Mouse (Mus musculus) embryonic facial prominence, embryonic 13.5 days (tissue): ENCODE results near the gene Slc19a2. TPM values are rescaled to one million over a fixed set of nuclear protein-coding genes. Genes with fewer than 3 reads are reported as not detected.

Experiments used
- ATAC-seq: fragments of 200-750 bp; cut with Nextera tagmentation; 2 replicates; pipeline ENCODE4 v1.8.0; 2017; ENCODE audit warnings: low read depth; ENCODE audit not compliant: insufficient number of reproducible peaks, insufficient read depth, low FRiP score, low TSS enrichment
- H3K27ac ChIP-seq: fragments of 300-500 bp; sonication (generic); 2 replicates; pipeline ENCODE4 v1.5.1; 2015; ENCODE audit warnings: moderate library complexity, mild to moderate bottlenecking, inconsistent platforms
- H3K27me3 ChIP-seq: fragments of 300-500 bp; sonication (generic); 2 replicates; pipeline ENCODE4 v1.6.1; 2015; ENCODE audit warnings: mild to moderate bottlenecking, inconsistent platforms
- H3K36me3 ChIP-seq: fragments of 300-500 bp; sonication (generic); 2 replicates; pipeline ENCODE4 v1.6.1; 2015; ENCODE audit warnings: mild to moderate bottlenecking, inconsistent platforms
- H3K4me1 ChIP-seq: fragments of 300-500 bp; sonication (generic); 2 replicates; pipeline ENCODE4 v1.6.1; 2015; ENCODE audit warnings: inconsistent platforms
- H3K4me2 ChIP-seq: fragments of 300-500 bp; sonication (generic); 2 replicates; pipeline ENCODE4 v1.6.1; 2015; ENCODE audit warnings: moderate library complexity, mild to moderate bottlenecking, inconsistent platforms
- H3K4me3 ChIP-seq: fragments of 300-500 bp; sonication (generic); 2 replicates; pipeline ENCODE4 v1.5.1; 2015; ENCODE audit warnings: mild to moderate bottlenecking, inconsistent platforms
- H3K9ac ChIP-seq: fragments of 300-500 bp; sonication (generic); 2 replicates; pipeline ENCODE4 v1.6.1; 2015; ENCODE audit warnings: mild to moderate bottlenecking, inconsistent platforms
- H3K9me3 ChIP-seq: fragments of 300-500 bp; sonication (generic); 2 replicates; pipeline ENCODE4 v1.6.1; 2016; ENCODE audit warnings: inconsistent platforms
- WGBS: fragments of 180-500 bp; shearing (Covaris S2); methylation state at CpG from one replicate; pipeline ENCODE4 v1.1.7; 2015; ENCODE audit warnings: mixed read lengths; 5-methylcytosine and 5-hydroxymethylcytosine counted together
- polyA plus RNA-seq: library from polyadenylated mRNA; unstranded; fragments of >200 nt; fragmentation: Nextera tagmentation; extraction: Ambion mirVana; gene quantifications from 2 replicates; pipeline ENCODE4 v1.2.1, GENCODE M21; 2015

The Slc19a2 gene
- polyA plus RNA-seq = 6.7 and 6.8 TPM in 2 replicates

DNA sequence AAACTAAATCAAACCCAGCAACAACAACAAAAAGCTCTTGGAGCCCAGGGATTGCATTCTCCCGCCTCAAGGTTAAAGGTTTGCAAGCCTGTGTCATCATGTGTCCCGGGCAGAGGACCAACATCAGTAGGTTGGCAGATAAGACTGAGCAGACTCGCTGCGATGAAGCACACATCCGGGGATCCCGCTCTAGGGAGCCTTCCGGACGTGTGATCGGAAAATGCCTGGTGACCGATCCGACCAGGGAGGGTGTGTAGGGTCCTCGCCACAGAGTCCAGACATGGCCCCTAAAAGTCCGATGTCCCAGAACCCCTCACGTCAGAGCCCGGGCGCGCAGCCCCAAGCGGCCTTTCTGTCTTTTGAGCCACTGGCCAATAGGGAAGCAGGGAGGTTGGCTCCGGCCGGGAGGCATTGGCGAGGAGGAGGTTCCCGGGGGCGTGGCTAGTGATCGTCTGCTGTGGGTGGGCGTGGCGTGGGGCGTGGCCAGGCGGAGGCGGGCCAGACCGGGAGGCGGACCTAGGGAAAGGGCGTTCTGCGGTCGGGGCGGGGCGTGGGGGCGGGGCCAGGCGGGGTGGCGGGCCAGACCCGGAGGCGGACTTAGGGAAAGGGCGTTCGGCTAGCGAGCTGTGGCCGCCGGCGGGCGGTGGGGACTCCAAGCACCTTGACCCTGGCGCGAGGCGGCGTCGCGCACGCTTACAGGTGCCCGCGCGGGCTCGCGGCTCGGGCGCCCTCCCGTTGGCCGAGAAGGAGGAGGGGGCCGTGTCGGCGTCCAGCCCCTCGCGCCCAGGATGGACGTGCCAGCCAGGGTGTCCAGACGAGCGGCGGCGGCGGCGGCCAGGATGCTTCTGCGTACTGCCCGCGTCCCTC, at the start of gene Slc19a2:
Gene Slc19a2, plus strand, starts transcription at position 582 of the 867 bp plus-strand sequence.
- ATAC-seq = peak; percentile 90
- Histone ChIP-seq H3K9me3 (no peaks in the 10 kb centered on the region), H3K4me2 (peak within 1 kb of the TSS; percentile 78), H3K9ac (peak within 1 kb of the TSS; percentile 78), H3K4me1 (peaks cover 28% of the 10 kb centered on the region), H3K27ac (peak within 1 kb of the TSS; percentile 51; the same call in 1 of the 2 replicates), H3K27me3 (peaks cover 4% of the 10 kb centered on the region; the same call in 1 of the 2 replicates), H3K4me3 (peak within 1 kb of the TSS; percentile 81), H3K36me3 (no peaks in the 10 kb centered on the region)
- under 1% methylated on average over 68 of the region's 79 CpGs for WGBS

DNA sequence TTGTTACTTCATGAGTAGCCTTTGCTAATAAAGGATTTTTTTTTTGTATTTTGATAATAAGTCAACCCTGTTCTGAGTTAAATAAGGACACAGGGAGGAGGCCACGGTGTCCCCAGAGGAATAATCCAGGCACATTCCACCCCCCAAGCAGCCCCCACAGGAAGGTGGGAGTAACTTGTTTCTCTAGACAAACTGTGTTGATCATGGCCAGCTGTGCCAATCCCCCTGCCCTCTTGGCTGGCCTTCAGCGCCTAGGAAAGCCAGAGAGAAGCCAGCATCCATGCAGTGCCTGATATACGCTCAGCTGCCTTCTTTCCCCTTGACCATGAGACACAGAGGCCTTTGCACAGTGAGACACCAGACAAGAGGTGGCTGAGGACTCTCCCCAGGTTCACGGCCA, 49.3 kb upstream of the Slc19a2 start:
- Histone ChIP-seq H3K4me3 (no peak overlapping the region), H3K27ac (no peak overlapping the region), H3K9ac (no peak overlapping the region), H3K36me3 (no peaks in the 10 kb centered on the region), H3K4me2 (no peak overlapping the region), H3K9me3 (no peaks in the 10 kb centered on the region), H3K27me3 (no peaks in the 10 kb centered on the region), H3K4me1 (no peaks in the 10 kb centered on the region)
- WGBS = 80% methylated on average over 4 of the region's 4 CpGs
- ATAC-seq = no peak

DNA sequence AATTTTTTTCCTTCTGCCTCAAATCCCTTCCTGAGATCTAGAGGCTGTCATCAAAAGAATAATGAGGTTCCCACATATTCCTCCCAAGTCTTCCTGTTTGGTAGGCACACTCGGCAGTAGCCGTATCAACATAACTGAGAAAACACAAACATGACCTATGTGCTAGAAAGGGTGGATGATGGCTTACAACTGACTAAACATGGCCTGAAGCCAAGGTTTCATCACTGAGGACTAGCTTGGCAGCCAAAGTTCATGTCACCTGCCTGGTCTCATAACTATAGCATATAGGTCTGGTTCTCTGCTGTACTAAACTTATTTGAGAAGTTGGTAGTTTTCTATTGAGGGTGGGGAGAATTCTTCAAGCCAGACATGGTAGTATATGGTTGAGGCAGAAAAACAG, 40.4 kb upstream of the Slc19a2 start:
- no peak overlapping the region for H3K4me2 ChIP-seq
- no peaks in the 10 kb centered on the region for H3K27me3 ChIP-seq
- WGBS = 80% methylated on average over 2 of the region's 2 CpGs

DNA sequence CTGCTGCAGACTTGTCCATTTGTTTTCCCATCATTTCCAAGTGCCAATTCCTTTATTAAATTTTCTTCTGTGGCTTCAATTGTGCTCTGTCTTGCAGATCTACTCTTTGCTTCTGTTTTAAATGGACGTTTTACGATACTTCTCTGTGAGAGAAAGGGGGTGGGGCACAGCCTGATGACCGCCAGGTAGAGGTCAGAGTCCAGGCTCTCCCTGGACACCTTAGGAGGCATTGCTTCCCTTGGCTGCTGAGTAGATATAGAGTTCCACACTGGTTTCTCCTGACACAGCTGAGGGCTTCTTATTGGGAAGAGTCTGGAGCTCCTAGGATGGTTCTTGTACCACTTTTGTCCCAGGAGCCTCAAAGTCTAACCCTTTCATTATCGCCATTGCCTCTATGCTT, 37.9 kb upstream of the Slc19a2 start:
- Histone ChIP-seq H3K27me3 (no peaks in the 10 kb centered on the region), H3K4me2 (no peak overlapping the region), H3K27ac (no peak overlapping the region), H3K36me3 (no peaks in the 10 kb centered on the region), H3K9ac (no peak overlapping the region), H3K4me1 (no peaks in the 10 kb centered on the region), H3K9me3 (no peaks in the 10 kb centered on the region), H3K4me3 (no peak overlapping the region)
- 85% methylated on average over 4 of the region's 4 CpGs for WGBS
- no peak for ATAC-seq

More for the DNA sequence above, 40.4 kb upstream of the Slc19a2 start:
- ATAC-seq = no peak
- Histone ChIP-seq H3K4me1 (no peaks in the 10 kb centered on the region), H3K4me3 (no peak overlapping the region), H3K9me3 (no peaks in the 10 kb centered on the region), H3K9ac (no peak overlapping the region), H3K36me3 (no peaks in the 10 kb centered on the region), H3K27ac (no peak overlapping the region)

DNA sequence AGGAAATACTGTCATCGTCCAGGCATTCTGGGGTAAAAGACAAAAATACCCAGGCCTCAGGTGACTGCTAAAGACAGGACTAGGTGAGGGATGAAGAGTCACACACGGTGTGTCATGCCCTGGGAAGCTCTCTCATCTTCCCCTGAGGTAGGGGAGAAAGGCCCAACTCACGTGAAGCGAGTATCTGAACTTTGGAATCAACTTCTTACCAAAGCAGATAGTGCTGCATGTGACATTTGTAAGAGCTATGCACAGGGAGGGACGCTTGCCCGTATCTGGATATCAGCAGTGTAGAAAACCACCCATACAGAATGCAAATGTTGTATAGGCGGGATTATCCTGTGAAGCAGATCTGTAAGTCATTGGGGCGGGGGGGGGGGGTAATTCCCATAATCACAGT, 36.2 kb upstream of the Slc19a2 start:
- ATAC-seq = no peak
- Histone ChIP-seq H3K4me2 (no peak overlapping the region), H3K36me3 (no peaks in the 10 kb centered on the region), H3K9me3 (no peaks in the 10 kb centered on the region), H3K27me3 (no peaks in the 10 kb centered on the region), H3K4me3 (no peak overlapping the region), H3K9ac (no peak overlapping the region), H3K27ac (no peak overlapping the region), H3K4me1 (peaks cover 4% of the 10 kb centered on the region)
- 82% methylated on average over 8 of the region's 8 CpGs for WGBS

DNA sequence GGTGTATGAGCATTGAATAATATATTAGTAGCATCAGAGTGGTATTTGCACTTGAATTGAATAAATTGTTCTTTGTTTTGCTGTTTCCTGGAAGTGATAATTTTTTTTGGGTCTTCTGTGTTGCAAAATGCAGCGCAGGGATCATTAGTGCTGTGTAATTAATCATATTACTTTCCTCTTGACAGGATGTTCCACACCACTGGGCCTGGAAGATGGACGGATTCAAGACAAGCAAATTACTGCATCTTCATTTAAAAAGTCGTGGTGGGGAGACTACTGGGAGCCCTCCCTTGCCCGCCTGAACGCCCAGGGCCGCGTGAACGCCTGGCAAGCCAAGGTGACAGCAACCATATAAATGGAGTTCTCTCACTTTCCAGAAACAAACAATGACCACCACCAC, 34.7 kb upstream of the Slc19a2 start:
- H3K9ac ChIP-seq = no peak overlapping the region
- no peak overlapping the region for H3K27ac ChIP-seq
- no peak overlapping the region for H3K4me2 ChIP-seq
- no peak for ATAC-seq
- H3K36me3 ChIP-seq = no peaks in the 10 kb centered on the region
- H3K4me3 ChIP-seq = no peak overlapping the region
- WGBS = 75% methylated on average over 8 of the region's 8 CpGs
- H3K9me3 ChIP-seq = no peaks in the 10 kb centered on the region
- no peaks in the 10 kb centered on the region for H3K27me3 ChIP-seq
- peaks cover 10% of the 10 kb centered on the region for H3K4me1 ChIP-seq

DNA sequence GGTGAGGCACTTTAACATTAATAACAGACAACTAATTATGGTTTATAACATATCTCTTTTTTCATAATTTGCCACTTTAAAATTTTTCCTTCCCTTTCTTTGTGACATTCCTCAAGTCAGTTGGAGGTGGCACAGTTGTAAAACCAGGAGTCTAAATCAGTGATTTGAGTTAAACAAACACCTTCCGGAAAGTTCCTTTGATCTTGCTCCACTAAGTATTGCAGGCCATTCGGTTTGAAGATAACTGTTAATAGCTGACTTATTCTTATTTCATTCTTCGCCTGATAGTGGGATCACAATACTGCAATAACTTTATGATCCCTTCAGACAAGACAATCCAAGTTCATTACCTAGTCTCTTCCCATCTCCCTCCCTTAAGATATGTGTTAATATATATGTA, 33.7 kb upstream of the Slc19a2 start:
- Histone ChIP-seq H3K4me1 (peaks cover 10% of the 10 kb centered on the region), H3K36me3 (no peaks in the 10 kb centered on the region), H3K4me2 (no peak overlapping the region), H3K4me3 (no peak overlapping the region), H3K9ac (no peak overlapping the region), H3K27ac (no peak overlapping the region), H3K27me3 (no peaks in the 10 kb centered on the region), H3K9me3 (no peaks in the 10 kb centered on the region)
- no peak for ATAC-seq
- 81% methylated on average over 3 of the region's 3 CpGs for WGBS

DNA sequence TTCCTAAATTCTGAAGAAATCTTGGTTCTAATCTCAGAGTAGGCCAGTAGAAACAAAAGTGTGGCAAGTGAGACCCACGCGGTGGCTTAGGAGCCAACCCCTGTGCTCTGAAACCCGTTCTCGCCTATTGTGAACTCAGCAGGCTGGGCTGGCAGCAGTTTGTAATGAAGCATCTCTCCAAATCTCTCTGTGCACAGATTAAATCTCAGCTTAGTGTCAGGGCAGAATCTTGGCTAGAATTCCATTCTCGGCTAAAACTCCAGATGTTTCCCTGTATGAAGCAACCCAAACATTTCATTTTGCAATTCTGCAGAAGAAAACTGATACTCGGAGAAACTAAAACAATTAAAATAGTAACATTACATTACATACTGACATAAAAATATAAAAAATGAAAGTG, 33.3 kb upstream of the Slc19a2 start:
- no peaks in the 10 kb centered on the region for H3K27me3 ChIP-seq
- no peak overlapping the region for H3K4me2 ChIP-seq
- no peak for ATAC-seq
- H3K9me3 ChIP-seq = no peaks in the 10 kb centered on the region
- H3K4me1 ChIP-seq = peaks cover 10% of the 10 kb centered on the region
- WGBS = 48% methylated on average over 6 of the region's 6 CpGs
- no peak overlapping the region for H3K4me3 ChIP-seq
- H3K27ac ChIP-seq = no peak overlapping the region
- no peaks in the 10 kb centered on the region for H3K36me3 ChIP-seq
- H3K9ac ChIP-seq = no peak overlapping the region

DNA sequence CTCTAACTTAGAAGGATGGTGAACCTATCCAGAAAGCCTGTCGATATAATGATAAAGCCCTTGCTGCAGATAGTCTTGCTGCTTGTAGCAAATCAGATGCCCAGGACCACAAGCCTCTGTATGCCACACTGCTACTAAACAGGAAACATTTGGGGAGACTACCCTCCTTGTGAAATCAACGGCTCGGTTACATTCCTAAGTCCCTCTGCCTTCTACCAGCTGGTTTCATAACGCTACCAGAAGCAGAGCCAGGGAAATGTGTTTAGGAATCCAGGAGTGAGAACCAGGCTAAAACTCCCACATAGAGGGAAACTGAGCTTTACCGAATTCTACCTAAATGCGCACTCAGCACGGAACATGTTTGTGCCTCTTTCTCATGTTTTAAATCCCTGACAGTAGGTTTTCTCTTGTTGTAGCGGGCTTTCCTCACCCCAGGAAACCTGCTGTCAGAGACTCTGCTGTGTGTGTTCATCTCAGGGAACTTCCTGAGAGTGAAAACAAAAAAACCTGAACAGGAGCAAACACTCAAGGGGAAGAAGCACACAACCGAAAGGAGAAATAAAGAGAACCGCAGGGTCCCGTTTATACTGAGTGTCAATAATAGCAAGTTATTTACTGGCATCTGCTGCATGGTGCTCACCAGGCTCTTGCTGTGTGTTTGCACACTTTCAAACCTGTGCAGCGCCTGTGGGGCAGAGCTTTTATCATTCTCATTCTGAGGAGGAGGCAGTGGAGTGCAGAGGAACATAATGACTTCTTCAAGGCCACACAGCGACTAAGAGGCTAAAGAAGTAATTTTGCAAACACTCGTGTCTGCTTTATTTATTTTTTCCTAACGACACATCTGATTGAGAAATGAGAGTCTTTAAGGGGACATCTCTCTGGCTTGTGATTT, 30.8 kb upstream of the Slc19a2 start:
- peaks cover 1% of the 10 kb centered on the region; the same call in 1 of the 2 replicates for H3K27me3 ChIP-seq
- no peak for ATAC-seq
- WGBS = 44% methylated on average over 15 of the region's 15 CpGs
- H3K4me1 ChIP-seq = peaks cover 10% of the 10 kb centered on the region
- no peak overlapping the region for H3K27ac ChIP-seq
- peak overlapping the region; percentile 30 for H3K4me2 ChIP-seq
- no peak overlapping the region for H3K9ac ChIP-seq
- no peaks in the 10 kb centered on the region for H3K9me3 ChIP-seq
- no peak overlapping the region for H3K4me3 ChIP-seq
- H3K36me3 ChIP-seq = no peaks in the 10 kb centered on the region

DNA sequence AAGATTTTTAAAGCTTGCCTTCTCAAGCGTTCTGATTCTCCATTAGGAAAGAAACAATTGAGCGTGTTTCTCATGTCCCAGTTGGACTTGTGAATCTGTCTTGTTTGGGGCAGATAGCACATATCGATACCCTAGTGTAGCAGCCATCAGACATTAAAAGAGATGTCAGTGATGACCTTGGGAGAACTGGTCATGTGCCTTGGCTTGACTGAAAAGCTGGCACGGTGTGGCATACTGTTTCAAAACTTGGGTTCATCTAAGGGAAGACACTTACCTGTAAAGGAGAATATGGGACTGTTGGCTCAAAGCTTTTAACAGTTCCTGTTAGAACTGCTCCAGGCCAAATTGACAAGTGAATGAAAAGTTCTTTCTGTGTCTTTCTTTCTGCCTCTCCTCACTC, 28.6 kb upstream of the Slc19a2 start:
- Histone ChIP-seq H3K27me3 (peaks cover 4% of the 10 kb centered on the region; the same call in 1 of the 2 replicates), H3K4me1 (peaks cover 10% of the 10 kb centered on the region), H3K9me3 (no peaks in the 10 kb centered on the region), H3K27ac (no peak overlapping the region), H3K4me3 (no peak overlapping the region), H3K4me2 (no peak overlapping the region), H3K9ac (no peak overlapping the region), H3K36me3 (no peaks in the 10 kb centered on the region)
- no peak for ATAC-seq
- WGBS = 83% methylated on average over 4 of the region's 4 CpGs

DNA sequence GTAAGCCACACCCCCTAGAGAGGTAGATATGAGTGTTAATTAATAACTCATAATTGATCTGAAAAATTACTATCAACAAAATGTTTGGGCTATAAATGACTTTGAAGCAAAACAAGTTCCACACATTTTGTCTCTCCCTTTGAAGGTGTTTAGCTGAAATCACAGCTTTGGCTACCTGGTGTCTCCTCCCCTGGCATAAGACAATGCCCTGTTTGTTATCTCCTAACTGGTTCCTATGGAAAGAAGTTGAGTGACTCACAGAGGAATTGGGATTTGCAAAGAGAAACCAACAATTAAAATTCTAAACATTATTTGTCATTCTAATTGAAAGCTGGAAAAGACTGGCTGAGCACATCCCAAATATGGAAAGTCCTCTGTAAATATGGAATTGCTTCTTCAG, 25.8 kb upstream of the Slc19a2 start:
- Histone ChIP-seq H3K4me3 (no peak overlapping the region), H3K9ac (no peak overlapping the region), H3K9me3 (no peaks in the 10 kb centered on the region), H3K27me3 (peaks cover 4% of the 10 kb centered on the region; the same call in 1 of the 2 replicates), H3K36me3 (no peaks in the 10 kb centered on the region), H3K4me2 (no peak overlapping the region), H3K27ac (no peak overlapping the region), H3K4me1 (peaks cover 3% of the 10 kb centered on the region; the same call in 1 of the 2 replicates)
- no peak for ATAC-seq
